Mouse (Mus musculus) myocyte (in vitro differentiated cells): ENCODE measurements around the gene A530084C06Rik.

ENCODE experiments used
- MAX ChIP-seq: IDR thresholded peaks from one replicate; pipeline ENCODE4 v1.6.1; 2011; ENCODE audit warnings: low read depth, mild to moderate bottlenecking, control low read depth
- POLR2A ChIP-seq: IDR thresholded peaks from one replicate; pipeline ENCODE4 v1.6.1; 2011; ENCODE audit warnings: low read depth, mild to moderate bottlenecking, control low read depth, moderate library complexity; ENCODE audit not compliant: insufficient read length
- SRF ChIP-seq: IDR thresholded peaks from one replicate; pipeline ENCODE4 v1.6.1; 2011; ENCODE audit warnings: low read depth; ENCODE audit not compliant: control insufficient read depth, insufficient read length
- USF1 ChIP-seq: IDR thresholded peaks from one replicate; pipeline ENCODE4 v1.6.1; 2011; ENCODE audit warnings: low read depth, mild to moderate bottlenecking, control low read depth, moderate library complexity

GRCm38 (mm10) chr13:31531186-31531585 is 27.9 kb downstream of the A530084C06Rik start:
- TF ChIP-seq POLR2A (no peak), USF1 (no peak), SRF (no peak), MAX (no peak)
